Mouse (Mus musculus): ENCODE data around the gene Pou3f3. TPM values are rescaled to one million over a fixed set of nuclear protein-coding genes. Genes with fewer than 3 reads are reported as not detected.

The Pou3f3 gene
- not detected for polyA plus RNA-seq (2017; shearing (Covaris generic))

GRCm38 (mm10) chr1:42695578-42695915, at the start of gene Pou3f3:
Gene Pou3f3, plus strand, starts transcription at chr1:42695768.

Other genes with a start within 250 kb of the Pou3f3 start
- 62.8 TPM for gene Mrps9, start 155.5 kb downstream of the Pou3f3 start, polyA plus RNA-seq (2017; shearing (Covaris generic))